Mouse (Mus musculus): ENCODE results near the gene Iqch.

- TF ChIP-seq TAL1 (IDR thresholded peaks at IDR 0.05; ENCODE audit: low read length) (no peak), GATA1 (IDR thresholded peaks at IDR 0.05; ENCODE audit: low read length) (no peak)
Measured at GRCm38 (mm10) chr9:63651594-63651993, 49.3 kb upstream of the Iqch start.

Data from erythroblast, embryonic 14.5 days (primary cell).